Mouse (Mus musculus): ENCODE measurements around the gene Zfp704.

The Zfp704 gene

GRCm38 (mm10) chr3:9562649-9563328 lies 47.1 kb downstream of the Zfp704 start:
- no peak for DNase-seq (ENCODE audit: extremely low read depth, low read depth)

- DNase-seq (ENCODE audit: extremely low read depth, low read depth): no peak
Measured at GRCm38 (mm10) chr3:9557778-9558560, 51.9 kb downstream of the Zfp704 start.

GRCm38 (mm10) chr3:9556137-9556536 lies 53.7 kb downstream of the Zfp704 start:
- no peak for DNase-seq (ENCODE audit: extremely low read depth, low read depth)

DNA sequence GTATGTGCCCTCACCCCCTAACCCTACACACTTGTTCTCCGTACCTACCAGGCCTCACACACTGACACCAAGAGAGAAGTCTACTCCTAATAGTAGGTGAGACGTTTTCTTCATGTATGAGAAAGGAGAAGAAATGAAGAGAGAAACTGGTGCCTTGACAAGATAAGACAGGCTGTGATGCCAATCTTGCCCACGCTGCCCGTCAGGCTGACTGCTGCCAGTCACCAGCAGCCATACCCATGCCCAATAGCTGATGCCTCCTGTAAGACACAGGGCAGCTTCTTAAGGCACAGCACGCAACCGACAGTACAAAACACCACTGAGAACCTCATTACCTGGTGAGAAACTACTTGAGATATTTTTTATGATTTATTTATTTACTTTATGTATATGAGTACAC lies 55.0 kb downstream of the Zfp704 start:
- no peak for DNase-seq (ENCODE audit: extremely low read depth, low read depth)

DNA sequence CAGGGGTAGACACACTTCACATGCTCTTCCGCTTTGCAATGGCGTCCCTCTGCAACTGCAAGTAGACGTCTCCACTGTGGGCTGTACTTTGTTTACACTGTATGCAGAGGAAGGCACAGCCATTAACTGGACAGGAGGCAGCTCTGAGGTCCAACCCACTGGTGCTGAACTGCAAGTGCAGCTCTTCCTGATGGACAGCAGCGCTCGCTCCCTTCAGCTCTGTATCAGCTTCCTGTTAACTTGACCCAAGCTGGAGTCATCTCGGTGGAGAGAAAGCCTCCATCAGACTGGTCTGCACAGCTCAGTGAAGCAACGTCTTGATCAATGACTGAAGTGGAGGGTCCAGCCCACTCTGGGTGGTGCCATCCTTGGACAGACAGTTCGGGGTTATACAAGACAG lies 57.6 kb downstream of the Zfp704 start:
- DNase-seq (ENCODE audit: extremely low read depth, low read depth): no peak

DNA sequence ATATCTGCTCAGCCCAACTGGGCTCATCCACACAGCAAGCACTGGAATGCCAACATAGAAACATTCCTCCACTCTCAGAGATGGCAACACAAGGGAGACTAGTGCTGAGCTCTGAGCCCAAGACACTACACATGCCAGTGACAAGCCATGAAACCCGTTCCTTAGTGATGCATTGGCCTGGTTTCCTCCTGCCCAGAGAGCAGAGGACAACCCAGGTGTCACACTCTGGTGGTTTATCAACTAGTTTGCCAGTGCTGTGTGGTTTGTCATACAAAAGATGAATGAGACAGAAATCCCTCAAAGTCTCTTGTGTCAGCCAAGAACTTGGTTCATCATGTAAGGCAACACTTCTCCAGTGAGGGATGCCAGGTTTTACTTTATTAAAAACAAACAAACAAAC lies 59.0 kb downstream of the Zfp704 start:
- DNase-seq (ENCODE audit: extremely low read depth, low read depth): no peak

GRCm38 (mm10) chr3:9549815-9550214 lies 60.1 kb downstream of the Zfp704 start:
- DNase-seq (ENCODE audit: extremely low read depth, low read depth): no peak

GRCm38 (mm10) chr3:9548188-9548587 lies 61.7 kb downstream of the Zfp704 start:
- DNase-seq (ENCODE audit: extremely low read depth, low read depth): no peak

- no peak for DNase-seq (ENCODE audit: extremely low read depth, low read depth)
Measured at GRCm38 (mm10) chr3:9546882-9547620, 62.8 kb downstream of the Zfp704 start.

- DNase-seq (ENCODE audit: extremely low read depth, low read depth): no peak
Measured at GRCm38 (mm10) chr3:9544421-9544820, 65.5 kb downstream of the Zfp704 start.

DNA sequence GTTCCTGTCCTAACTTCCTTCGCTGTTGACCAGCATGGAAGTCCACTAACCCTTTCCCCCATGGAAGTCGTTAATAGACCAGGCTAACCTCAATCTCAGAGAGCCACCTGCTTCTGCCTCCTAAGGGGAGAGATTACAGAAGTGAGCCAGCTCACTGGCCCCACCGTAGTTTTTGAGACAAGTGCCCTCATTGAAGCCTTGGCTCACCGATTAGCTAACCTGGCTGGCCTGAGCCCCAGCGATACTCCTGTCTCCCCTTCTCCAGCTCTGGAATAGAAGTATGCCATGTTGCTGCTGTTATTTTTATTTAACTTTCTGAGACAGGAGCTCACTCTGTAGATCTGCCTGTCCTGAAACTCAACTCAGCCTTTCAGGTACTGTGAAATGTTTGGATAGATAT lies 66.0 kb downstream of the Zfp704 start:
- DNase-seq (ENCODE audit: extremely low read depth, low read depth): no peak

DNA sequence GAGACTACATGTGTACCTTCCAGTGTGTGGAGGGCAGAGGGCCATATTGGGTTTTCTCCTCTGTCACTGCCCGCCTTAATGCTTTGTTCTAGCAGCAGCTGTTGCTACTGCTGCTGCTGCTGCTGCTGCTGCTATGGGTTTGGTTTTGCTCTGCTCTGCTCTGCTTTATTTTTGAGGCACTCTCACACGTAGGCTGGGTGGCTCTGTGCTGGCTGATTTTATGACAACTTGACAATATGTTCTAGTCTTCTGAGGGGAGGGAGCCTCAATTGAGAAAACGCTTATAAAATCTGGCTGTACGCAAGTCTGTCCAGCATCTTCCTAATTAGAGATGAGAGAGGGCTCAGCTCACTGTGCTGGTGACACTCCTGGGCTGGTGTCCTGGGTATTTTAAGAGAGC lies 66.4 kb downstream of the Zfp704 start:
- no peak for DNase-seq (ENCODE audit: extremely low read depth, low read depth)

- DNase-seq (ENCODE audit: extremely low read depth, low read depth): no peak
Measured at GRCm38 (mm10) chr3:9541561-9541960, 68.3 kb downstream of the Zfp704 start.

DNA sequence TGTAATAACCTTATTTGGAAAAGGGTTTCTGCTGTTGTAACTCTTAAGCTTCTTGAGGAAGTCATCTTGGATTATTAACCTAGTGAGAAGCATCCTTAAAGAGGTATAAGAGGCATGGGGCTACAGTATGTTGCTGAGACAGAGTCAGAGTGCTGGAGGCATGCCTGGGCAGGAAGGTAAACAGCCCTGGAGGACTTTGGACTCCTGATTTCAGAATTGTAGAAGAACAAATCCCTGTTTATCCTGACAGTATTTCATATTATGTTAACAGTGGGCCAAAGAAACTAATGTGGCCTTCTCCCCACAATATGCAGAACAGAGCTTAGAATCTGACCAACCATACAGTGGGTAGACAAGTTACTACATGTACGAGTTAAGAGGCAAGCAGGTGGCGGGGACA lies 71.4 kb downstream of the Zfp704 start:
- no peak for DNase-seq (ENCODE audit: extremely low read depth, low read depth)

- DNase-seq (ENCODE audit: extremely low read depth, low read depth): no peak
Measured at GRCm38 (mm10) chr3:9537889-9538288, 72.0 kb downstream of the Zfp704 start.

DNA sequence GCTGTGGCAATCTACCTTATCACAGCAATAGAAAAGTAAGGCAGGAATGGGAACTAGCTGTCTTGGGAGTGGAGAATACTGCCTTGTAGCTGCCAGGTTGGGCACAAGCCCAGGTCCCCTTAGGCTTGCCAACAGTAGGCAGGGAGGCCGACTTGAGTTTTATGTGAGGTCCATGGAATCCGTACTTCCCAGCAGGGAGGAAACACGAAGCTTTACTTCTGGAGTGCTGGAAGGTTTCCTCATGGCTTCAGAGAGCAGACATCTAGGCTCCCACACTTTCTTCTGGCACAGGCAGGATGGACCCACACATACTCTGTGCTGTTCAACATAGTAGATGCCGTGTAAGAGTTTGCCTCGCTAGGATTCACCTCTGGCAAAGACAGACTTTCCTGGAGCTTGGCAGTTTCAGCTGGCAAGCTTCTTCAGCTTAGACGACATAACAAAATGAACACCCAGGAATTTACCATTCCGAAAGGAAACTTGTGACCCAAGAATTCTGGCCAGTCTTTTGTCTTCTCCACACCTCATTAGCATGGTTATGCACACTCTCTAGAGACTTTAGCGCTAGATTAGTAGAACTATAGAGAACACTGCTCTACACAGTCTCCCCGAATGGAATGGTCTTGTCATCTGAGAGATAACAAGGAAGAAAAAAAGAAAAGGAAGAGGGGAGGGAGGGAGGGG lies 79.6 kb downstream of the Zfp704 start:
- no peak for DNase-seq (ENCODE audit: extremely low read depth, low read depth)

DNA sequence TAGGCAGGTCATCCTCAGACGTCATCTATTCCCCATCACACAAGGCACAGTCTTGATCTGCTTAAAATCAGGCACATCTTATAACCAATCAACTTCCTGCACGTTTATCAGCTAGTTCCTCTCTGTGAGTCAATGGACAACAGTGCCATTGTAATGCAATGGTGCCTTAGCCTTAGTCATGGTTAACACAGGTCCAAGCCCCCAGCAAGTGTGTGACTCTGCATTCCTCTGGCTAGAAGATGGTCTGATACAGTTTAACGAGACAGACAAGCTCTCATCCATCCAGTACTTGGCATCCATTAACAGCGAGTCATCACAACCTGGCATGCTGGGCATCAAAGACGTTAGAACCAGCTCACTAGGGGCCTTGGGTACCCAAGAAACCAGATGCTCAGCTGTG lies 85.5 kb downstream of the Zfp704 start:
- no peak for DNase-seq (ENCODE audit: extremely low read depth, low read depth)

- DNase-seq (ENCODE audit: extremely low read depth, low read depth): no peak
Measured at GRCm38 (mm10) chr3:9523081-9523932, 86.6 kb downstream of the Zfp704 start.

DNA sequence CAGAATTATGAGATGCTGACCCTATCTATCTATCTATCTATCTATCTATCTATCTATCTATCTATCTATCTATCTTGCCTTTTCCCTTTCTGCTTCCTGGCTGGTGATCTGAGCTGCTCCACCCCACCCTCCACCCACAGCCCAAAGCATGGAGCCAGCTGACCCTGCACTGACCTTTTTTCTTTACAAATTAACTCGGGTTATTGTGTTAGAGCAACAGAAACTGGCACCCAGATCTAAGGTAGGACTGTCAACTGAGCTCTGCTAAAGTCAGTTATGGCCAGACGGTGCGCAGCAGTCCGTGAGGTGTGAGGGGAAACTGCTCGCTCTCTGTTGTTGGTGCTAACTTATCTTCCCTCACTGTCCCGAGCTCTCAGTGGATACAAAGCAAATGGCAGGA lies 87.9 kb downstream of the Zfp704 start:
- DNase-seq (ENCODE audit: extremely low read depth, low read depth): no peak

- DNase-seq (ENCODE audit: extremely low read depth, low read depth): no peak
Measured at GRCm38 (mm10) chr3:9520728-9521054, 89.2 kb downstream of the Zfp704 start.
